Mouse (Mus musculus): ENCODE data around the gene Efcc1.

Gene Efcc1

GRCm38 (mm10) chr6:87779174-87780165 lies 48.8 kb downstream of the Efcc1 start:
- no peak for DNase-seq

- DNase-seq = no peak
Observed at GRCm38 (mm10) chr6:87780546-87781301, 50.1 kb downstream of the Efcc1 start.

- DNase-seq = no peak
Observed at GRCm38 (mm10) chr6:87784033-87784432, 53.4 kb downstream of the Efcc1 start.

GRCm38 (mm10) chr6:87786621-87787020 lies 56.0 kb downstream of the Efcc1 start:
- DNase-seq = no peak

- no peak for DNase-seq
Observed at GRCm38 (mm10) chr6:87787108-87787890, 56.6 kb downstream of the Efcc1 start.

- DNase-seq = no peak
Observed at GRCm38 (mm10) chr6:87788266-87788895, 57.7 kb downstream of the Efcc1 start.

GRCm38 (mm10) chr6:87788896-87789587 lies 58.4 kb downstream of the Efcc1 start:
- peak; percentile 80 for DNase-seq

GRCm38 (mm10) chr6:87789791-87790190 lies 59.1 kb downstream of the Efcc1 start:
- DNase-seq = no peak

- peak; percentile 35 for DNase-seq
Observed at GRCm38 (mm10) chr6:87790779-87791480, 60.3 kb downstream of the Efcc1 start.

- no peak for DNase-seq
Observed at GRCm38 (mm10) chr6:87791826-87792225, 61.2 kb downstream of the Efcc1 start.

- no peak for DNase-seq
Observed at GRCm38 (mm10) chr6:87793821-87794510, 63.3 kb downstream of the Efcc1 start.

- DNase-seq = no peak
Observed at GRCm38 (mm10) chr6:87795385-87796150, 64.9 kb downstream of the Efcc1 start.

- DNase-seq = no peak
Observed at GRCm38 (mm10) chr6:87796251-87796880, 65.7 kb downstream of the Efcc1 start.

- DNase-seq = peak; percentile 39
Observed at GRCm38 (mm10) chr6:87797321-87797720, 66.7 kb downstream of the Efcc1 start.

- no peak for DNase-seq
Observed at GRCm38 (mm10) chr6:87799576-87799975, 68.9 kb downstream of the Efcc1 start.

- DNase-seq = no peak
Observed at GRCm38 (mm10) chr6:87802462-87802861, 71.8 kb downstream of the Efcc1 start.

GRCm38 (mm10) chr6:87804036-87804435 lies 73.4 kb downstream of the Efcc1 start:
- no peak for DNase-seq

GRCm38 (mm10) chr6:87804886-87805285 lies 74.2 kb downstream of the Efcc1 start:
- no peak for DNase-seq

- no peak for DNase-seq
Observed at GRCm38 (mm10) chr6:87805448-87805847, 74.8 kb downstream of the Efcc1 start.

Data from kidney, postnatal 14 days (tissue).